Mouse (Mus musculus) thymus, postnatal 10 days (tissue): ENCODE measurements around the gene Timm17a.
A peak's percentile ranks its signal among the peaks of the same experiment; 100 is the strongest.

Experiments
- DNase-seq, 2 experiments: peaks; one replicate each; pipeline ENCODE4 v3.0.0; 2021; ENCODE audit warnings: low spot score in 2 of 2

Gene Timm17a

DNA sequence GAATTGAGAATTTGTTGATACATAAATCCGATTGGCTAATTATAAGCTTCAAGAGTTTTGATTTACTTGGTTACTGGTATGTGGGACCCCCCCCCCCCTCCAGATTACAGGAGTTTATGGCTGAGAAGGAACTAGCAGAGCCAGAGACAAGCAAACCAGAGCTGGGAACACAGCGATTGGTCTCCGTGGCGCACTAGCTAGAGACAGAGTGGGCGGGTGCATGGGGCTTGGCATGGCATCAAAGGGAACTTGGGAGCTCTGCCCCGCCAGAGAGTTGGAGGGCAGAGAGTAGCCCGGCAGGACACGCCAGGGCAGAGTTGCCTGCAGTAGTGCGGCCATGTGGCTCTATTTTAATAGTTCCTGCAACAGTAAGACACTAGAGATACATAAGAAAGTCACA, 32.9 kb downstream of the Timm17a start:
- DNase-seq, result no peak

DNA sequence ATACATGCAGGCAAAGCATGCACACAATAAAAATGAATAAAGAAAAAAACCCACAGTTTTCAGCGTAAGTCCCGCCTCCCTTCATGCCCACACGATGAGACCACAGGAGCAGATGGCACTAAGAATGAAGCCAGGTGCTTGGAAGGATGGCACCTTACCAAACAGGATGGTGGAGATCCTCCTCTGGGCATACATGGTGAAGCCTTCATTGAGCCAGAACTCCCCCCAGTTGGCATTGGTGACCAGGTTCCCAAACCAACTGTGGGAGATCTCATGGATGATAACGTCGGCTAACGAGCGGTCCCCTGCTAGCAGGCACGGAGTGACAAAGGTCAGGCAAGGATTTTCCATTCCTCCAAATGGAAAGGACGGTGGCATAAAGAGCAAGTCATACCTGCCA, 42.2 kb downstream of the Timm17a start:
- no peak for DNase-seq

DNA sequence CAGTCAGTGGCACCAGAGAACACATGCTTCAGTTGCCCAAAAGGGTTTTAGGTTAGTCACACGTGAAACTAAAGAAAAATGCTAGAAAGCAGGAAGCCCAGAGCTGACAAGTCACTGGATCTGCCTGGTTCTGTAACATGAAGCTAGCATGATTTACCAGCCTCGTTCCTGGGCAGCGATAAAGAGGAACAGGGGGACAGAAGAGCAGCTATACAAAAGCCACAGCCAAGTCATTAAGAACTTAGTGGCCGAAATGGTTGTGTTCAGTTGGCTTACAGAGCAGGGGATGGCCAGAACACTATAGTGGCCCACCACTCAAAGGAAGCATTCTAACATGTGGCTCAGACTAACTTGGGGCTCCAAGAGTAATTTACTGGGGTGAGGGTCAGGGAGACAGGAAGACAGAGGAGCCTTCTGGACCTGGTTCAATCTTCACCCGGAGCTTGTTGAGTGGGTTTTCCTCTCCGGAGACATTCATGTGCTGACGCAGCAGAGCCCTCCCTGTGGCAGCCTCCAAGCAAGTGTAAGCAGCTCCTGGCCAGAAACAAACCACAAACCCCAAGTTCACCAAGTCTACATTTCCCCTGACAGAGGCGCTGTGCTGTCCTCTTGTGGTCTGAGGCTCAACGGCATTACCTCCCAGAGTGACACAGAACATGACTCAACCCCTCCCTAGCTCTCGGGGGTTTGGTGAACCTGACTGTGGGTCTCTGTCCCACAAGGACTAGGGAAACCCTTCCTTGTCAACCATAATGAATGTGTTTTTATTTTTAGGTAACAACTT, 45.7 kb downstream of the Timm17a start:
- no peak for DNase-seq

DNA sequence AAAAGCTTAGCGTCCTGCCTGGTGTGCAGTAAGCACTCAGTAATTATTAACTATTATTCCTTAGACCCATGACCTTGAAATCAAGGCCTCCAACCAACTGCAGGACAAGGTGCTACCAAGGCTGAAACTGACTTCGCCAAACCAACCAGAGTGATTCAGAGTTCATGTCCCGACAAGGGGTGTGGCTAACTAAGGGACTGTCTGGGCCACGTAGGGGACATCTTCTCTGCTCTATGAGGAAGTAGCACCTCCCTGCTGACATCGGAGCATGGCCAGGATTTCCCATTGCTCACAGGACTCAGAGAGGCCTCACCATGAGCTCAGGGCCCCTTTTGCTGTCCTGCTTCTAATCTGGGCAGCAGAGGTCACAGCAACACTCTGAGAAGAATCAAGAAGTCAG, 47.7 kb downstream of the Timm17a start:
- DNase-seq, result no peak

DNA sequence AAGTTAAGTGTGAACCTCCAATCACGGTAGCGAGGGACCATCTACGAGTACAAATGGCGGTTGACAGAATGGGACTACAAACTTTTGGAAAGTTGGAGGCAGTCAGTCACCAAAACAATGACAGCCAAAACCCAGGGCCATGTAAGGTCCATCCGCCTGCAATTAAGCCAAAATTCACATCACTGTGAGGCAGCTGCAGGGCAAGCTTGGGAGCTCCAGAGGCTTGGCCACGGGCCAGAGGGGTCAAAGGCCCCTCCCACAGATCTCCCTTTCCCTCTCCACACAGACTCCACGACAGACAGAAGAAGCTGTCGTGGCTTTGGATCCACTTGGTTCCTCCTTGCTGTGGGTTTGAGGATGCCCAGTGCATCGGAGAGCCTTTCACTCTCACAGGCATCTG, 50.3 kb downstream of the Timm17a start:
- no peak for DNase-seq

DNA sequence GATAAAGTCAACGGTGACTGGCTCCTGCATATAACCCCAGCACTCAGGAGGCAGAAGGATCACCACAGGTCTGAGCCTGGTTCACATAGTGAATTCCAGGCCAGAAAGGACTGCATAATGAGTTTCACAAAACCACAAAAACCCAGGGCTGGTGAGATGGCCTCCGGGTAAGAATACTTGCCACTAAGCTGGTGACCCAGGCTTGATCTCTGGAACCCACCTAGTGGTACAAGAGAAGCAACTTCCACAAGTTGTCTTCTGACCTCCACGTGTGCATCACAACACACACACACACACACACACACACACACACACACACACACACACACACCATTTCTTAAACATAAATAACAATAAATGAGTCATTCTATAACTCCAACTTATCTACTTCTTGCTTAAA, 51.2 kb downstream of the Timm17a start:
- no peak for DNase-seq

DNA sequence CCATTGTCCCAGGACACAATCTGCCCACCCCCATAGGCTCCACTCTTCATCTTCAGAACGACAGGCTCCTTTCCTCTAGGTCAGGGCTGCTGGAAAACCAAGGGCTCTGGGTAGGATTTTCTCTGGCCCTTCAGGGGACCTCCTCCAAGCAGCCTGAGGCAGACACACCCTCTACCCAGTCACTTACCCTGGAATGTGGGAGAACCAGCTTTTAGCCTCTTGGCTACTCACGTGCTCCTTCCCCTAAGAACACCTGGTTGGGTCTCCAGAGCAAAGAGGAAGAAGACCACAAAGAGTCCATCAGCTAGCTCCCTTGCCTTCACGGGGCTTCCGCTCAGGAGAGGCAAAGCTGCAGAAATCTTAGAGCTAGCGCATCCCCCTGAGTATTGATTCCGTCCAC, 52.6 kb downstream of the Timm17a start:
- DNase-seq, result no peak

DNA sequence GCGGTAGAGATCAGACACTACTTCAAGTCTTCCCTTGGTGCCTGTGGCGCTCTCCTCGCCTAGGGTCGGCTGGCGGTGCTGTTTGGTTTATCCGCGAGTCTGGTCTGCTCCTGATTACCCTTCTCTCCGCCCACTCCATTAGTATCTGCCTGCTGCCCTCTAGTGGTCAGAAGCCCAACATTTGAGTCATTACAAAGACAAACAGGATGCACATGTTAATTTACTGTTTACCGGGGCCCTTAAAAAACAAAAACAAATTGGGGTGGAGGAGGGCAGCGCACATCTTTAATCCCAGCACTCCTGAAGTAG, 54.5 kb downstream of the Timm17a start:
- peak; percentile 36 to 69 for DNase-seq

DNA sequence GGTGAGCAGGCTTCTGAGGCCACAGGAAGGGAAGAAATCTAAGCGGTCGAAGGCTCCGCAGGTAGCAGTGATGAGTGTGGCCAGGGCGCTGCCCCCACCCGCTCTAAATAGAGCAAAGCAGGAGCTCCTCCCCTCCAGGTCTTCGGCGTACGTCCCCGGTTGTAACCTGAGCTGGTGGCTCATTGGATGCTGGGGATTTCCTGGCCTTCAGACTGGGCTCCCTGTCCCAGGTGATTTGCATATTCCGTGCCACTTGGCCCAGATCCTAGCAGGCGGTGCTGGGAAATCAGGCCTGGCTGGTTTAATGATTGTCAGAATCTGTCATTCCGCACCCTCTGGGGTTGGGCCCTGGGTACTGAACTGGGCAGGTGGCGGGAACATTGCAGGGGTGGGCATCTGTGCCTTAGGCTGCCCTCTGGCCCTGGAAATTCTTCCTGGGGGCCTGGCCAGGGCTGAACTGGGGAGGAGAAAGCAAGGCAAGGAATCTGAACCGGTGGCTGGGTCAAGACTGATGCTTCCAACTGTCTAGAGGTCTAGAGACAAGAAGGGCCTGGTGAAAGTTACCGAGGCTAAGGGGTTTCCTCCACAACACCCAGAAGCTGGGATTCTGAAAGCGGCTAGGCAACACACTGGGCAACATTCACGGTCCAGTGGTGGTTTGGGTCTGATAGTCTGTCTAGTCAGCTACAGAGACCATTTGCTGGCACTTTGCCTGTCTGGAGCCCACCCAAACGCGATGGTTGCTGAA, 55.0 kb downstream of the Timm17a start, which contains the start of gene Elf3:
Gene Elf3 (minus strand): TSS at position 189 of the 748 bp plus-strand sequence.
- DNase-seq, result no peak

DNA sequence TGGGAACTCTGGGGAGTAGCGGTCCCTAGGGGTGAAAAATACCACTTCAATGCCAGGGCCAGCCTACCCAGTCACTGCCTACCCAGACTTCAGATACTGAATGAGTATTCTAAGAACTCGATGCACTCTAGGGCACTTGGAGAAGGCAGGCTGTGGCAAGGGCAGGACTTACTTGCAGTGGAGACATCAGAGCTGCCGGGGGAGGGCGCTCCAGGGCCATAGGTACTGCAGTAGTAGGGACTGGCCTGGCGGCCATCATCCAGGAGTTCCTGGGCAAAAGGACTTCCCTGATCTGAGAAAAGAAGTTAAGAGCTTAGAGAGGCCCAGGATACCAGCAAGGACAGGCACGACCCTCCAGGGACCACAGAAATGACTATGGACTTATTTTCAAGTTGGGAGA, 57.3 kb downstream of the Timm17a start:
- DNase-seq, result no peak

DNA sequence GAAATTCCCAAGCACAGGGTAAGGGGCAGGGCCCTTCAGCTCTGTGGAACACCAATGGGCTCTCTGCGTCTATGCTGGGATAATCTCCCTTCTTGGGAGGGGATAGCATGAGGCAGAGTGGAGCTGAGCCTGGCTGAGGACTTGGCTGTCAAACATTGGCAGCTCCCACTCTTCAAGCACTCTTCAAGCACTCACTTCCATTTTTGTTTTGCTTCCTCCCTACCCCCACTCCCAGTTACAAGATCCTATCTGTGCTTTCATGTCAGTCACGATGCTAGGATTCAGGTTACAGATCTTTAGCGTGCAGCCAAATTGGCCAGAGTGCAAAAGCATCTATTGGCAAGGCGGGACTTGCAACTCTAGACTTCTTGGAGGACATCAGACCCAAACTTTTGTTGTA, 60.7 kb downstream of the Timm17a start:
- DNase-seq, result no peak

DNA sequence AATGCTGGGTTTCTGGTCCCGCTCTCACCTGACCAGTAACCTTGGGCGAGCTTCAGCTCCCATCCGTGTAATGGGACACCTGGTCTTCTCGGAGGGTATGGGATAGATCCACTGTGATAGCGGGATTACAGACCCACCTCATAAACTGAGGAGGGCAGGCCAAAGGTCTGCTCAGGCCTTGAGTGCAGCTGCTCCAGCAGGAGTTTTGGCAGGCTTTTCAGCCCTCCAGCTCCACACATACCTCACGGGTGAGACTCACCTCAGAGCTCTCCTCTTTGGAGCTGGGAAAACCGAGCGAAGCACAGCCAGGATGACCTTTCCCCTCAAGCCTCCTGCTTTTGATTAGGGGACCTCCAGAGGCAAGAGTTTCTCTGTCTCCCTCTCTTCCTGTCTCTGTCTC, 62.2 kb downstream of the Timm17a start:
- DNase-seq, result no peak

DNA sequence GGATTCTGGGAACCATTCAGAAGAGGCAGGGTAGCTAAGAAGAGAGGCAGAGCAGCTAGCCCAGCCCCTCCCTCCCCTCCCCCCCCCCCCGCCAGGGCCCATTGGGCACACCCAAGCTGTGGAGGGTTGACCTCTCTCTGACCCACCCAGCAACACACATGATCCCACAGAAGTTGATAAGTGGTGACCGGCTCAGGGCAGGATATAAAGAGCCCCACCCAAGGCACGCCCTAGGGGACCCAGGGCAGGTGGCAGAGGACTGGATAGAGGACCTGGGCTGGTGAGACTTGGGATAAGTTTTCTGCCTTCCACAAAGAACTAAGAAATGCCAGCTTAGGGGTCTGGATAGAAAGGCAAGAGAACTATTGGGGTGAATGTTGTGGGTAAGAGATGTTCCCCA, 62.9 kb downstream of the Timm17a start:
- no peak for DNase-seq

DNA sequence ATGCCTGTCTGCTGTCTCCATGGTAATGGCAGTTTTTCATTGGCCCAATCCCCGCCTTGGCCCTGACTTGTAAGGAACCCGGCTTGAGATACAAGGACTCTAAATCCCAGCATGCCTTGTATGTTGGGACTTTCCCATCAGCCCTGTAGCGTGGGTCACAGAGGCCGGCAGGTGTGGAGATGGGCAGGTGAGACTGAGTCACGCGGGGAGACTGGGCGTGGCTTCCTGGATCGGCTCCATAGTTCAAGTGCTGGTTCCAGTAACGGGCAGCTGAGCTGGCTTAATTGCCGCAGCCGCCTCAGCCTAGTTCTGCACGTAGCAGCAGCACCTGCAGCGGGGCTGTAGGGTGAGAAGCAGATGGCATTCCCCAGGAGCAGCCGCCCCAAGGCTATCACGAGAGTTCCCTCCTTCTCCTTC, 65.1 kb downstream of the Timm17a start:
- no peak for DNase-seq
